9 mouse cellular contexts compared by ENCODE assay signal in the genomic region with DNA sequence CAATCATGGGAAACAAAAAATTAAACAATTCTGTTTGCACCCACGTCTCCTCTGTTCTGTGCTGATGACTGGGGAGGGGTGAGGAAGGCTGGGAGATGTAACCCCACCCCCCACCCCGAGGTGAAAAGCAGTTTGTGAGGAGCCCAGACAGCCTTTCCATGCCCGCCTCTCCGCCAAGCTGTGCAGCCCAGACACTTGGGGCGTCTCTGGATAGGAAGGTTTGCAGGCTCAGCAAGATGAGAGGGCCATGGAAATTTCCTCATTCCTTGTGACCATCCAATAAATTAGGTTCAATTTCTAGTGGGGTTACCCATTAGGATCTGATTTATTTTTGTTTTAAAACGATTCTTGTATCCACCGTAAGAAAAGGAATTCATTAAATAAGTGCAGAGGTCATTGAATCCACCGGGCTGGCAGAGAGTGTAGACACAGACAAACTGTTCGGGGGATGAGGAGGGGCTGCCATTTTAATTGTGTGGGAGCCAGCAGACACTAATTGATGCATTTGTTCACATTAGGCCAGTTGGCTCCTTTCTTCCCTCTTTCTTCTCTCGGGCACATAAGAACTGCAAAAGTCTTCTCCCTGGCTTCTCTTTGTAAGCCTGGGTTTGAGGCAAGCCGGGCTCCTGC. TPM values are rescaled to one million over a fixed set of nuclear protein-coding genes. Genes with fewer than 3 reads are reported as not detected.
DNase-seq lines count a peak whose midpoint lies in the region; ATAC-seq and TF ChIP-seq lines count a peak whose summit lies in the region.
"Had no signal": no experiment of that assay in that cellular context is flagged by ENCODE, and none has a peak within 500 bp of the region (broad histone marks: within the 10 kb centered on the region; RNA-seq: fewer than 3 reads in every experiment).

No protein-coding gene starts in this region.

- DNase-seq in liver, postnatal 0 days: no peak
- no peak for DNase-seq in liver
- DNase-seq in forebrain, embryonic 10.5 days (ENCODE audit: extremely low spot score, low spot score): no peak
- DNase-seq in intestine, embryonic 14.5 days (ENCODE audit: low spot score): no peak
- DNase-seq in left cerebral cortex, adult 9 months (ENCODE audit: low spot score in 2 of 2): no peak
- DNase-seq in adrenal gland, postnatal 4 days (ENCODE audit: low spot score in 2 of 2): no peak
- no peak for DNase-seq in kidney, adult 11 months
- DNase-seq: thymus, adult 2 months had no signal

- no peak overlapping the region for H3K9ac ChIP-seq in liver, postnatal 0 days (replicated peaks)
- no peak overlapping the region for H3K9ac ChIP-seq in intestine, embryonic 14.5 days (ENCODE audit: low read length)
- no peak overlapping the region for H3K9ac ChIP-seq in neural tube, embryonic 14.5 days (replicated peaks; ENCODE audit: low read depth, low read length)

- H3K27me3 ChIP-seq in liver, postnatal 0 days (ENCODE audit: insufficient read depth, low read length): no peaks in the 10 kb centered on the region
- peaks cover 42% of the 10 kb centered on the region for H3K27me3 ChIP-seq in forebrain, embryonic 10.5 days (ENCODE audit: poor library complexity, severe bottlenecking)
- H3K27me3 ChIP-seq in intestine, embryonic 14.5 days (replicated peaks; ENCODE audit: control insufficient read depth, insufficient read depth, low read length): no peaks in the 10 kb centered on the region
- no peaks in the 10 kb centered on the region; the same call in 1 of the 2 replicates for H3K27me3 ChIP-seq in neural tube, embryonic 14.5 days (ENCODE audit: control insufficient read depth, insufficient read depth, low read length)

- H3K4me3 ChIP-seq in liver, postnatal 0 days (ENCODE audit: low read depth, low read length): no peak overlapping the region
- peak overlapping the region; percentile 30 for H3K4me3 ChIP-seq in forebrain, embryonic 10.5 days
- H3K4me3 ChIP-seq in intestine, embryonic 14.5 days (ENCODE audit: low read depth, low read length): no peak overlapping the region
- no peak overlapping the region for H3K4me3 ChIP-seq in neural tube, embryonic 14.5 days (ENCODE audit: low read depth, low read length)

- no peak for ATAC-seq in liver, postnatal 0 days
- no peak for ATAC-seq in intestine, embryonic 14.5 days (replicated peaks; ENCODE audit: low FRiP score, low TSS enrichment, low read depth)
- peak; percentile 86 for ATAC-seq in neural tube, embryonic 14.5 days (ENCODE audit: low read depth)

- no peaks in the 10 kb centered on the region for H3K36me3 ChIP-seq in liver, postnatal 0 days (replicated peaks; ENCODE audit: insufficient read depth, low read length)
- H3K36me3 ChIP-seq in forebrain, embryonic 10.5 days (replicated peaks): no peaks in the 10 kb centered on the region
- no peaks in the 10 kb centered on the region for H3K36me3 ChIP-seq in intestine, embryonic 14.5 days (ENCODE audit: control insufficient read depth, insufficient read depth, low read length)
- no peaks in the 10 kb centered on the region for H3K36me3 ChIP-seq in neural tube, embryonic 14.5 days (ENCODE audit: control insufficient read depth, insufficient read depth, low read length)

- peak overlapping the region; percentile 62; the same call in 1 of the 2 replicates for H3K4me2 ChIP-seq in liver, postnatal 0 days (ENCODE audit: low read depth, low read length)
- H3K4me2 ChIP-seq in intestine, embryonic 14.5 days (ENCODE audit: low read length): peak overlapping the region; percentile 26
- peak overlapping the region; percentile 29; the same call in 1 of the 2 replicates for H3K4me2 ChIP-seq in neural tube, embryonic 14.5 days (ENCODE audit: low read depth, low read length)

- H3K4me1 ChIP-seq in liver, postnatal 0 days (ENCODE audit: insufficient read depth): peaks cover 15% of the 10 kb centered on the region; the same call in 1 of the 2 replicates
- H3K4me1 ChIP-seq in forebrain, embryonic 10.5 days: peaks cover 20% of the 10 kb centered on the region
- H3K4me1 ChIP-seq in intestine, embryonic 14.5 days (replicated peaks; ENCODE audit: control insufficient read depth, insufficient read depth, low read length): peaks cover 17% of the 10 kb centered on the region; the same call in 1 of the 2 replicates
- H3K4me1 ChIP-seq in neural tube, embryonic 14.5 days (ENCODE audit: control insufficient read depth, insufficient read depth, low read length): peaks cover 25% of the 10 kb centered on the region

- 48% methylated on average over 11 of the region's 11 CpGs for WGBS in liver, postnatal 0 days (ENCODE audit: insufficient replicate concordance)
- 29% methylated on average over 11 of the region's 11 CpGs for WGBS in forebrain, embryonic 10.5 days
- 33% methylated on average over 11 of the region's 11 CpGs for WGBS in intestine, embryonic 14.5 days
- WGBS in neural tube, embryonic 14.5 days: 4% methylated on average over 11 of the region's 11 CpGs

- no peak overlapping the region for H3K27ac ChIP-seq in liver, postnatal 0 days (ENCODE audit: low read depth)
- H3K27ac ChIP-seq in forebrain, embryonic 10.5 days: peak overlapping the region; percentile 68
- no peak overlapping the region; the same call in 1 of the 2 replicates for H3K27ac ChIP-seq in intestine, embryonic 14.5 days (ENCODE audit: low read depth)
- peak overlapping the region; percentile 61; the same call in 1 of the 2 replicates for H3K27ac ChIP-seq in neural tube, embryonic 14.5 days (ENCODE audit: low read depth, low read length)

- no peak for TF ChIP-seq EP300 in liver, postnatal 0 days (IDR thresholded peaks at IDR 0.05; ENCODE audit: low read depth)

- no peak for TF ChIP-seq CTCF in liver, postnatal 0 days (IDR thresholded peaks at IDR 0.05; ENCODE audit: low read depth)

- H3K9me3 ChIP-seq in liver, postnatal 0 days (ENCODE audit: low read length): no peaks in the 10 kb centered on the region
- H3K9me3 ChIP-seq in forebrain, embryonic 10.5 days: no peaks in the 10 kb centered on the region
- no peaks in the 10 kb centered on the region for H3K9me3 ChIP-seq in intestine, embryonic 14.5 days (ENCODE audit: control insufficient read depth, low read length)
- H3K9me3 ChIP-seq in neural tube, embryonic 14.5 days (ENCODE audit: control insufficient read depth, low read length): no peaks in the 10 kb centered on the region

RNA-seq across cellular contexts. Expression of gene Cdhr3, which starts 57.5 kb away (rescaled TPM):
- polyA plus RNA-seq in liver, postnatal 0 days (2015; fragmentation: Nextera tagmentation; extraction: Ambion mirVana): not detected in 2 replicates
- polyA plus RNA-seq in forebrain, embryonic 10.5 days (2016; fragmentation: Nextera tagmentation; extraction: Ambion mirVana): not detected in 2 replicates
- not detected in 2 replicates for polyA plus RNA-seq in intestine, embryonic 14.5 days (2014; fragmentation: Nextera tagmentation; extraction: Ambion mirVana)
- polyA plus RNA-seq in neural tube, embryonic 14.5 days (2014; fragmentation: Nextera tagmentation; extraction: Ambion mirVana): 0.17 TPM in 1 of 2 replicates, not detected in the other
- under 1 TPM in 1 of 2 experiments, not detected in 1; 0.56 TPM for total RNA-seq in adrenal gland, postnatal 4 days (2021)

Comparison
In these comparisons a context has a peak if more than half of its experiments do, and no peak if none do; other contexts are left out.
1. H3K27ac ChIP-seq: peak in forebrain, embryonic 10.5 days (single experiment) and neural tube, embryonic 14.5 days (single experiment); none in liver, postnatal 0 days (single experiment) and intestine, embryonic 14.5 days (single experiment).
2. Peak in every context shown above with its lines, with median percentiles within 50 percentile points of each other: H3K4me2 ChIP-seq.